Mouse (Mus musculus) lung, adult 2 months (tissue): ENCODE data around the gene Edf1.

Experiments used
- CTCF ChIP-seq: fragments of 200-500 bp; IDR thresholded peaks from 2 replicates; pipeline ENCODE4 v1.5.1; 2011; ENCODE audit warnings: mild to moderate bottlenecking, low read length, control low read depth; ENCODE audit not compliant: insufficient read depth
- POLR2A ChIP-seq: fragments of 200-500 bp; IDR thresholded peaks from 2 replicates; pipeline ENCODE4 v1.6.1; 2011; ENCODE audit warnings: low read depth, mild to moderate bottlenecking, control low read depth, low read length, borderline replicate concordance; ENCODE audit errors: extremely low read depth

DNA sequence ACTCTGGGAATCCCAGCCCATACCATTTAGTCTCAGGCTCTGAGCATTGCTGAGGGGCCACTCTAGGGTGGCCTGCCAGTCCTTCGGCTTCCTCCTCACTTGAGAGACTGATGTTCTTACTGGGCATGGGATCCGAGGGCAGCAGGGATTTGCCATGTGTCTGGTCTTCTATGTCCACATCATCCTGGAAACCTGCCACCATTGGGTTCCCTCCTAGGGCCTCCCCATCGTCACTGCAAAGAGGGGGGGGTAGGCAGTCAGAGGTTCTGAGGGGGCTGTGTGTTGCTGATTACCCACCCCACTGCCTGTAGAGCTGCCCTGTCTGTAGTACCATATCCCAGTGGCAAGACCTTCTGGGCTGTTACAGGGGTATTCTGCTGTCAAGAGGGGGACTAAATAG, 28.0 kb downstream of the Edf1 start:
- TF ChIP-seq POLR2A (no peak), CTCF (no peak)
